ENCODE assay signal across 12 mouse cellular contexts in the genomic region with DNA sequence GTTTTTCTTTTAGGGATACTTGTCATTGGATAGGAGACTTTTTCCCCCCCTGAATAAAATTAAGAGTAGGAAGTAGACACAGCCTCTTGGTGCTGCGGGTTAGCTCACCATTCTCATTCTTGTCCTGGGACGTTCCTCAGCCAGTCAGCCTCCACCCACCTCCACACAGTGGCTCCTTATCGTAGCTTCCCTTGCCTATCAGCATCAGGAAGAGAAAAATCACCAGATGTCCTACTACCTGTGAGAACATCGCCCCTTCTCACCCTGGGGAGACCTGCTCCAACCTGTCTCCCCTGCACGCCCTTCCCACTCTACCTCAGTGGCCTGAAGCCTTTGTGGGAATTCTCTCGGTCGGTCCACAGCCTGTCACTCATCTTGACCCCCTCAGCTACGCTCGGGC. TPM values are rescaled to one million over a fixed set of nuclear protein-coding genes. Genes with fewer than 3 reads are reported as not detected.
DNase-seq lines count a peak whose midpoint lies in the region; ATAC-seq and TF ChIP-seq lines count a peak whose summit lies in the region.
"Had no signal": no experiment of that assay in that cellular context is flagged by ENCODE, and none has a peak within 500 bp of the region (broad histone marks: within the 10 kb centered on the region; RNA-seq: fewer than 3 reads in every experiment).

Anpep (minus strand) TSS at position 249 of the 400 bp plus-strand sequence.

- no peak for TF ChIP-seq POLR2A in kidney, adult 2 months (IDR thresholded peaks at IDR 0.05; ENCODE audit: low read depth, low read length)
- TF ChIP-seq POLR2A in MEL (IDR thresholded peaks at IDR 0.05; ENCODE audit: control insufficient read depth in 1 of 2, insufficient read depth in 1 of 2, low read depth in 1 of 2, low read length in 2 of 2, poor library complexity in 1 of 2): no peak

- no peak within 1 kb of the TSS for H3K4me3 ChIP-seq in kidney, adult 2 months (ENCODE audit: insufficient read depth, low read depth, low read length)
- no peak within 1 kb of the TSS for H3K4me3 ChIP-seq in MEL (ENCODE audit: control insufficient read depth in 1 of 2, insufficient read depth in 1 of 2, low read depth in 2 of 2, low read length in 2 of 2)
- no peak within 1 kb of the TSS for H3K4me3 ChIP-seq in liver, embryonic 12.5 days
- H3K4me3 ChIP-seq: midbrain, embryonic 13.5 days had no signal

- TF ChIP-seq EP300 in MEL (IDR thresholded peaks at IDR 0.05; ENCODE audit: low read depth in 1 of 2, low read length in 2 of 2): peak in 1 of 2 experiments; percentile 11; a peak in 1 of 4 replicates

- no peaks in the 10 kb centered on the region for H3K4me1 ChIP-seq in kidney, adult 2 months (ENCODE audit: control insufficient read depth, insufficient read depth, low read length)
- peaks cover 5 to 48% of the 10 kb centered on the region in 2 experiments for H3K4me1 ChIP-seq in MEL (ENCODE audit: control insufficient read depth in 1 of 2, insufficient read depth in 2 of 2, low read length in 2 of 2)
- peaks cover 10% of the 10 kb centered on the region; the same call in 1 of the 2 replicates for H3K4me1 ChIP-seq in liver, embryonic 12.5 days
- H3K4me1 ChIP-seq: midbrain, embryonic 13.5 days had no signal

- no peaks in the 10 kb centered on the region for H3K36me3 ChIP-seq in kidney, adult 2 months (ENCODE audit: control insufficient read depth, insufficient read depth, low read length)
- H3K36me3 ChIP-seq in MEL (ENCODE audit: control insufficient read depth in 1 of 2, insufficient read depth in 2 of 2, low read length in 2 of 2): peaks cover 0 to 30% of the 10 kb centered on the region in 2 experiments; a peak in 2 of 4 replicates
- no peaks in the 10 kb centered on the region for H3K36me3 ChIP-seq in liver, embryonic 12.5 days
- H3K36me3 ChIP-seq: midbrain, embryonic 13.5 days had no signal

- no peak within 1 kb of the TSS for H3K27ac ChIP-seq in kidney, adult 2 months (ENCODE audit: insufficient read depth, low read depth, low read length)
- H3K27ac ChIP-seq in MEL (ENCODE audit: control insufficient read depth, low read depth, low read length): no peak within 1 kb of the TSS
- H3K27ac ChIP-seq in liver, embryonic 12.5 days: no peak within 1 kb of the TSS
- H3K27ac ChIP-seq: midbrain, embryonic 13.5 days had no signal

- H3K4me2 ChIP-seq in liver, embryonic 12.5 days: no peak within 1 kb of the TSS
- H3K4me2 ChIP-seq: midbrain, embryonic 13.5 days had no signal

- no peak for DNase-seq in kidney, adult 2 months
- no peak for DNase-seq in kidney, adult 9 months
- peak; percentile 28 for DNase-seq in MEL (ENCODE audit: low read depth, low spot score)
- DNase-seq in gonadal fat pad, adult 2 months (ENCODE audit: low read depth): no peak
- no peak for DNase-seq in cerebellum, adult 9-10 months
- DNase-seq in spleen, postnatal 10 days (ENCODE audit: low spot score in 2 of 2): no peak
- no peak for DNase-seq in layer of hippocampus, postnatal 14 days (ENCODE audit: low spot score in 2 of 2)
- DNase-seq: cerebellum, adult 8-10 months; gastrocnemius, postnatal 25 days; spleen, adult 18-20 months had no signal

- no peak for ATAC-seq in liver, embryonic 12.5 days
- ATAC-seq: midbrain, embryonic 13.5 days had no signal

- H3K9ac ChIP-seq in MEL (ENCODE audit: control insufficient read depth, low read depth, low read length, poor library complexity, severe bottlenecking): no peak within 1 kb of the TSS
- no peak within 1 kb of the TSS for H3K9ac ChIP-seq in liver, embryonic 12.5 days
- H3K9ac ChIP-seq: midbrain, embryonic 13.5 days had no signal

- no peak for TF ChIP-seq CTCF in kidney, adult 2 months (conservative IDR thresholded peaks at IDR 0.05; ENCODE audit: insufficient read depth, insufficient read length, low read depth, low read length)
- no peak for TF ChIP-seq CTCF in MEL (IDR thresholded peaks at IDR 0.05 in 2 of 3, conservative IDR thresholded peaks at IDR 0.05 in 1 of 3; ENCODE audit: control insufficient read depth in 1 of 3, insufficient read depth in 1 of 3, low read depth in 2 of 3, low read length in 3 of 3, poor library complexity in 1 of 3, severe bottlenecking in 1 of 3)

- no peaks in the 10 kb centered on the region for H3K27me3 ChIP-seq in kidney, adult 2 months (replicated peaks; ENCODE audit: control insufficient read depth, insufficient read depth, low read length)
- H3K27me3 ChIP-seq in MEL (ENCODE audit: control insufficient read depth in 1 of 2, insufficient read depth in 2 of 2, low read length in 2 of 2): no peaks in the 10 kb centered on the region; a peak in 2 of 4 replicates
- no peaks in the 10 kb centered on the region for H3K27me3 ChIP-seq in liver, embryonic 12.5 days (replicated peaks)

- H3K79me2 ChIP-seq in MEL (ENCODE audit: control insufficient read depth, insufficient read depth, low read length, poor library complexity): no peaks in the 10 kb centered on the region

- no peaks in the 10 kb centered on the region for H3K9me3 ChIP-seq in MEL (replicated peaks; ENCODE audit: insufficient read depth, low read length)
- no peaks in the 10 kb centered on the region for H3K9me3 ChIP-seq in liver, embryonic 12.5 days (replicated peaks)
- H3K9me3 ChIP-seq: midbrain, embryonic 13.5 days had no signal

- TF ChIP-seq RAD21 in MEL (IDR thresholded peaks at IDR 0.05; ENCODE audit: low read depth, low read length): no peak

- WGBS in kidney, adult 2 months: 84% methylated on average over 9 of the region's 9 CpGs
- 57% methylated on average over 9 of the region's 9 CpGs for WGBS in liver, embryonic 12.5 days (ENCODE audit: insufficient replicate concordance)

TF ChIP-seq in MEL, 35 proteins besides CTCF, POLR2A, EP300 and RAD21:
- TF ChIP-seq GATA1 (IDR thresholded peaks at IDR 0.05; ENCODE audit: low read depth, low read length) (0 out of 2 replicates have a peak, but pooled peaks have one; percentile 35), TBP (IDR thresholded peaks at IDR 0.05; ENCODE audit: low read depth, low read length) (no peak)

RNA-seq across cellular contexts. Expression of gene Anpep, which starts in this region (rescaled TPM):
- polyA plus RNA-seq in kidney, adult 2 months (2012; rRNA removed): 170 and 175 TPM in 2 replicates
- 7.6 and 11.2 TPM in 2 replicates for total RNA-seq in MEL (2012; rRNA removed)
- polyA plus RNA-seq in MEL (2012; ENCODE audit: insufficient read depth in 1 of 2, insufficient read length in 2 of 2, low read depth in 1 of 2, low replicate concordance in 2 of 2, missing spikeins in 1 of 2): 10 to 100 TPM; 40.2 to 77.2 TPM
- polyA plus RNA-seq in gonadal fat pad, adult 2 months (2012; rRNA removed): 17.6 and 22.7 TPM in 2 replicates
- 12.8 and 13.8 TPM in 2 replicates for polyA plus RNA-seq in liver, embryonic 12.5 days (2016; fragmentation: Nextera tagmentation; extraction: Ambion mirVana)
- 1 to 10 TPM; 4.6 to 5.3 TPM for total RNA-seq in layer of hippocampus, postnatal 14 days (2021)
